Mouse (Mus musculus): ENCODE data around the gene Lrrc8b. TPM values are rescaled to one million over a fixed set of nuclear protein-coding genes. Genes with fewer than 3 reads are reported as not detected.

Gene Lrrc8b
- polyA plus RNA-seq, 1 experiment, result 19.2 TPM

GRCm38 (mm10) chr5:105536172-105536571 is 120.6 kb downstream of the Lrrc8b start:
- WGBS, result 97% methylated on average over 2 of the region's 2 CpGs
- Histone ChIP-seq H3K27me3 (ENCODE audit: control insufficient read depth, insufficient read depth, low read length) (no peaks in the 10 kb centered on the region), H3K4me3 (ENCODE audit: control insufficient read depth, insufficient read depth, low read length) (no peak overlapping the region), H3K27ac (ENCODE audit: control insufficient read depth, insufficient read depth, low read length) (no peak overlapping the region), H3K36me3 (ENCODE audit: control insufficient read depth, insufficient read depth, low read length) (no peaks in the 10 kb centered on the region; the same call in none of the 2 replicates), H3K4me1 (replicated peaks; ENCODE audit: control insufficient read depth, insufficient read depth, low read length) (no peaks in the 10 kb centered on the region)
- TF ChIP-seq CTCF (IDR thresholded peaks at IDR 0.05; ENCODE audit: borderline replicate concordance, control insufficient read depth, extremely low read depth, insufficient read depth, low read length, poor library complexity) (no peak), POLR2A (IDR thresholded peaks at IDR 0.05; ENCODE audit: control insufficient read depth, extremely low read depth, insufficient read depth, low read length, poor library complexity) (no peak)
- no peak for DNase-seq

GRCm38 (mm10) chr5:105537101-105537723 is 121.6 kb downstream of the Lrrc8b start:
- Histone ChIP-seq H3K4me1 (replicated peaks; ENCODE audit: control insufficient read depth, insufficient read depth, low read length) (no peaks in the 10 kb centered on the region), H3K27ac (ENCODE audit: control insufficient read depth, insufficient read depth, low read length) (no peak overlapping the region), H3K36me3 (ENCODE audit: control insufficient read depth, insufficient read depth, low read length) (no peaks in the 10 kb centered on the region; the same call in 1 of the 2 replicates), H3K27me3 (ENCODE audit: control insufficient read depth, insufficient read depth, low read length) (no peaks in the 10 kb centered on the region), H3K4me3 (ENCODE audit: control insufficient read depth, insufficient read depth, low read length) (no peak overlapping the region)
- 95% methylated on average over 11 of the region's 11 CpGs for WGBS
- no peak for DNase-seq
- no peak for TF ChIP-seq CTCF (IDR thresholded peaks at IDR 0.05; ENCODE audit: borderline replicate concordance, control insufficient read depth, extremely low read depth, insufficient read depth, low read length, poor library complexity)
- no peak for TF ChIP-seq POLR2A (IDR thresholded peaks at IDR 0.05; ENCODE audit: control insufficient read depth, extremely low read depth, insufficient read depth, low read length, poor library complexity)

Other genes with a start within 250 kb of the Lrrc8b start
- 5.1 and 5.9 TPM in 2 replicates for gene Gbp10, start 176.2 kb upstream of the Lrrc8b start, polyA plus RNA-seq (2012; rRNA removed)
- 7.9 and 8.4 TPM in 2 replicates for gene Gm43302, start 122.1 kb upstream of the Lrrc8b start, polyA plus RNA-seq (2012; rRNA removed)
- gene Gbp6, start 122.1 kb upstream of the Lrrc8b start, polyA plus RNA-seq (2012; rRNA removed), result 19.5 and 20.7 TPM in 2 replicates
- gene Lrrc8c, start 103.6 kb downstream of the Lrrc8b start, polyA plus RNA-seq (2012; rRNA removed), result 69.4 and 78.0 TPM in 2 replicates